Mouse (Mus musculus): Measurements from ENCODE around the gene Cyfip2. TPM values are rescaled to one million over a fixed set of nuclear protein-coding genes. Genes with fewer than 3 reads are reported as not detected.

Cyfip2 gene
- total RNA-seq, 2 experiments from 2014 or later = 28.2 to 56.5 TPM

DNA sequence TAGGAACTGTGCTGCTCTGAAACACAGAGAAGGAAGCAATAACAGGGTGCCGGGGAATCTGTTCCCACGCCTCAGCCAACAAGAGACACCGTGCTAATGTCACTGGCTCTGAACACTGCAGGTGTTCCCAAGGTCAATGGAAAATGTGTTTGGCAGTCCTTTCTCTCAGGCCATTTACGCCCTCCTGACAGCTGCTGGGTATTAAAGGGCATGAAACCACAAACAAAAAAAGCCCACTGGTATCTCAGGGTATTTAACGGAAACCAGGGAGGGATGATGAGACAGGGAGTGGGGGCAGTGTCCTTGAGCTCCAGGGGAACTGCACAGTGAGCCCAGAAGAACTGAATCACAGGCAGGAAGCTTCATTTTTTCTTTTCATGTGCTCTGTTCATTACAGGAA is 34.5 kb downstream of the Cyfip2 start:
- no peak for ATAC-seq (ENCODE audit: poor library complexity, severe bottlenecking)

DNA sequence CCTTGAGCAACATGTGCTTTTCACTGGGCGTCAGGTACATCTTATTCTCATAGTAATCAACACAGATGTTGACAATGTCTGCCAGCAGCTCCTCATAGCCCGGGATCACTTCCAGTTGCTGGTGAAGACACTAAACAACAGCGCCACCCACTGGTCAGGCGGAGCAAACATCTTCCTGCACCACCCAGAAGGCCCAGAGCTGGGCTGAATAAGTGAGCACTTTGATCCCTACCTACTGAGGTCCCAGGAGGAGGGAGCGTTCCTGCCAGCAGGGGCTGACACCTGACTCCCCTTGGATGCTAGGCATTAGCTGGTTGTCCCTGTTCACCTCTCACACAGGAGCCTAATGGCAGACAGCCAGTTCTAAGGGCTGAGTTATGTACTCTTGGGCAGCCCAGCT is 35.9 kb downstream of the Cyfip2 start:
- ATAC-seq (ENCODE audit: poor library complexity, severe bottlenecking) = peak; percentile 43

DNA sequence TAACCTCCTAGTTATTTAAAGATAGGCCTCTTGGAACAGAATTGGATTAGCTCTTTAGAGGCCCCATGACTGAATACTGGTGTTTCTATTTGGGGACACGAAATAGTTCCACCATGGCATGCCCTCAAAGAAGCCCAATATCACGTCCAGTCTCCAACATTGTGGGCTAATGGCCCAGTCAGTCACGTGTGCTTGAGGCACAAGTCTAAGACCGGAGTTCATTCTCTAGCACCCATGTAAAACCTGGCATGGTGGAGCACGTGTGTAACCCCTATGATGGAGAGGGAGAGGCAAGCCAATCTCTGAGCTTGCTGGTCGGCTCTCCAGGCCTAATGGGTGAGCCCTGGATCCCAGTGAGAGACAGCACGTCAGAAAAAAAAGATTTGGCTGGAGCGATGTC is 36.5 kb downstream of the Cyfip2 start:
- no peak for ATAC-seq (ENCODE audit: poor library complexity, severe bottlenecking)

DNA sequence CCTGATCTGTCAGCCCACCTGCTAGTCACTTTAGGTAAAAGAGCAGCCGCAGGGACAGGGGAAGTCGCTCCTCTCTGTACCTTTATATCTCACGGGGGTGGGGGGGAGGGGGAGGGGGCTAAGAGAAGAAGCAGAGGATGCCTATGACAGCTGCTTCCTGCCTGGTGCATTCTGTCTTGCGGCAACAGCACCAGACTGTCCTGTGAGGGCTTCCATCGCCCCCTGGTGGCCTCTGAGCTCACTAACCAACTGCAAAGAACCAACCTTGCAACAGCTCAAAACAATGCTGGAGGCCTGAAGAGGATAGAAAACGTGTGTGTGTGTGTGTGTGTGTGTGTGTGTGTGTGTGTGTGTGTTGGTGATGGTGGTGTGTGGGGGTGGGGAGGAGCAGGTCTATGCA is 37.4 kb downstream of the Cyfip2 start:
- ATAC-seq (ENCODE audit: poor library complexity, severe bottlenecking) = peak; percentile 84

DNA sequence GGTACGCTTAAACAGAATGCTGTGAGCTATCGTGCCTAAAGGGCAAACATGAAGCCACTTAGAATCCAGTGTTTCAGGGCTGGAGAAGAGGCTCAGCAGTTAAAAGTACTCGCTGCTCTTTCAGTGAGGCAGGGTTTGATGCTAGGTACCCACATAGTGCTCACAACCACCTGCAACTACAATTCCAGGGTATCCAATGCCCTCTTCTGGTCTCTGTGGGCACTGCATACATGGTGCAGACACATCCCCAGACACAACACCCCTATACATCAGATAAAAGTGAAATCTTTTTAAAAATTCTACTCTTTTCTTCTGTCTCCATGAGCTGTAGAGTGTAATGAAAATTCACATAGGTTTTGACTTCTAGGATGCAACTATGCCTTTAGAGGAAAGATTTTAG is 38.7 kb downstream of the Cyfip2 start:
- ATAC-seq (ENCODE audit: poor library complexity, severe bottlenecking) = no peak

DNA sequence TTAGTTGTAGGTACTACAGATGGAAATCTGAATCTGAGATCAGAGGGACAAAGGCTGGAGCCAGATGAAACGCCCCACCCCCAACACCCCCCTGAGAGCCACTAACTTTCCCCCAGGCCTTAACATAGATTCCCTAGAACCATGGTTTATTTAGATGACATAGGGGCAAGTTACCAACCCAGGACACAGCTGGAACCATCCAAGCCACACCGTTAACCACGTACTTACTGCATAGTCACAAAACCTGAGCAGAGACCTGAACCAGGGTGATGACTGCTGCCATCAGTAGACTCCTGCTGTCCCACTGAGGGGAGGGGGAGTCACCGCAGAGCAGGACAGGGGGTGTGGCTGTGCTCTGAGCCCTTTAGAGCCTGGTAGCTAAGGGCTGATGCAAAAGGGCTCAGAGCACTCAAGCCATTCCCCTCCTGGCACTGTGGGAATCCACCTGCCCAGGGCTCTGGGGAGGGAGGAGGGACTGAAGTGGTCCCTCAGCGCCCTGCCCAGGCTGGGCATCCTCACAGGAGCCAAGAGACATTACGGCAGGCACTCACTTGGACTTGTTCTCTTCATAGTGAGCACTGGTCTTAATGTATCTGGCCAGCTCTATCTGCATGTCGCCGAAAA is 40.5 kb downstream of the Cyfip2 start:
- ATAC-seq (ENCODE audit: poor library complexity, severe bottlenecking) = no peak

DNA sequence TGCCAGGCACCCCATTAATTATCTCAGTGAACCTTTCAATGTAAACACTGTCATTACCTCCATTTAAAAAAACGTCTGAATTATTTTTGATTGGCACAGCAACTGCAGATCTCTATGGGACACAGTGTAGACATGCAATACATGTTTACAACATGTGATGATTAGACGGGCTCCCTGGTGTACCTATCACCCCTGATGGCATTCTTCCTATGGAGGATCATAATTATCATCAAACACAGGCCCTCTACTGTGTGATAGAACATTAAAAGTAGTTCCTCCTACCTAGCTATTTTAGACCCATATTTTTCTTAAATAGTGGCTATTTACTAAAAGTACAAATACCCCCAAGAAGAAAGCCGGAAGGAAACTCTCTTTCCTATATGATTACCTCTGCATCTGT is 42.8 kb downstream of the Cyfip2 start:
- ATAC-seq (ENCODE audit: poor library complexity, severe bottlenecking) = no peak

DNA sequence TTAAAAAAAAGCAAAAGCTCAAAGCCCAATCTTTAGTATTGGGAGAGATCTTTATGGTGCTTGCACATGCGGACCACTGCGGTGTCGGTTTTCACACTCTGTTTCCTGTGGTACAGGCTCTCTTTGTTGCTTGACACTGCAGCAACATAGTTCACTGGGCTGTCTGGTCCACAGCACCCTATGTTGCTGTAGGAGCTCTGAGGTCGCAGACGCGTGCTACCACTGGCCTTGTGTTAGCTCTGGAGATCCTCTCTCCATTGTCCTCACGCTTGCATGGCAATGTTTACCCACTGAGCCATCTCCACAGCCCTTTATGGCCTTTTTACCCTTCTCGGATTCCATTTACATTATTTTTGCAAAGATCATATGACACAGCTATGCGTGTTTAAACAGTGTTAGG is 43.3 kb downstream of the Cyfip2 start:
- no peak for ATAC-seq (ENCODE audit: poor library complexity, severe bottlenecking)

DNA sequence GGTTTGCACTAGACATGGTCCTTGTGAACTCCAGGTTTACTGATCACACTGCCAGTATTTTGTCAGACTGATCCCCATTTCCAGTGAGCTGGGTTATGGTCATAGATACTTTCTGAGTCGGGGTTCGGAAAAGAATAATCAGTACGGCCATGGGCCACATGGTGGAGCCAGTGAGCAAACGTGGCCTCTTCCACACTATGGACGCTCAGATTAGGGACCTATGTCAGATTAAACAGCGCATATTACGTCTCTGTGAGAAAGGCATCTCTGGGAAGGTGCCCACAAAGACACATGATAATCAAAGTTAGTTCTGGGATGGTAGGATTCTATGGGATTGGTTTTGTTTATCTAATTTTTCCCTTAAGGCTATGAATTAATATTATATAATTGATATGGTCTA is 43.7 kb downstream of the Cyfip2 start:
- peak; percentile 69 for ATAC-seq (ENCODE audit: poor library complexity, severe bottlenecking)

DNA sequence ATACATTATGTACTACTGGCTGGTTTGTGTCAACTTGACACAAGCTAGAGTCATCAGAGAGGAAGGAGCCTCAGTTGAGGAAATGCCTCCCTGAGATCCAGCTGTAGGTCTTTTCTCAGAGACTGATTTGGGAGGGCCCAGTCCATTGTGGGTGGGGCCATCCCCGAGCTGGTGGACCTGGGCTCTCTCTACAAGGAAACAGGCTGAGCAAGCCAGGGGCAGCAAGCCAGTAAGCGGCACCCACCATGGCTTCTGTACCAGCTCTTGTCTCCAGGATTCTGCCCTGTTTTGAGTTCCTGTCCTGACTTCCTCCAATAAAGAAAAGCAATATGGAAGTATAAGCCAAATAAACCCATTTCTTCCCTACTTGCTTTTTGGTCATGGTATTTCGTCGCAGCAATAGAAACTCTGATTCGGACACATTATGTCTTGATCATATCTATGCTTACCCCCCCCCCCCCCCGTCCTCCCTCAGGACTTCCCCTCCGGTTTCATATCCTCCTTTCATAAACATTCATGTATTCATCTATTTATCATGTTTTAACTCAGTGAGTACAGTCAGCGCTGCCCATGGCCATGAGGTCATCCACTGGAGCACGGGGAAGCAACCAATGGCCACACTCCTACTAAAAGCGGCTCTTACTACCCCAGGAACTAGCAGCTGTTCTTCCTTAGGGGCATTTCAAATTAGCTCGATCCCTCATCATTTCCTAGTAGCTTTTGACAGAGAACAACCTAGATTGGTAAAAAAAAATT is 47.5 kb downstream of the Cyfip2 start:
- peak; percentile 49 for ATAC-seq (ENCODE audit: poor library complexity, severe bottlenecking)

DNA sequence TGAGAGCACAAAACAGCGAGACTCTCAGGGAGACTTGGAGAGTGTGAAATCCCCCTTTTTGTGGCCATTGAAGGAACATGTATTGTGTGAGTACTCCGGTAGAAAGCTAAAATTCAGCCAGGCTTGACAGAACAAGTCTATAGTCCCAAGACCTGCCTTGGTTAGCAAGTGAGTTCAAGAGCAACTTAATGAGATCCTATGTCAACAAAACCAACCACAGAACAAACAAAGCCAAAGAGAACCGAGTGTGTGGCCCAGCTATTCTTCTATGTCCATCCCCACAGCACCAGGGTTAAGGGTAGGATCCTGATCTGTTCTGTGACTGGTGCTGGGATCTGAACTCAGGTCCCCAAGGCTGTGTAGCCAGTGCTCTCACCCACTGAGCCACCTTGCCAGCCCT is 48.1 kb downstream of the Cyfip2 start:
- no peak for ATAC-seq (ENCODE audit: poor library complexity, severe bottlenecking)

DNA sequence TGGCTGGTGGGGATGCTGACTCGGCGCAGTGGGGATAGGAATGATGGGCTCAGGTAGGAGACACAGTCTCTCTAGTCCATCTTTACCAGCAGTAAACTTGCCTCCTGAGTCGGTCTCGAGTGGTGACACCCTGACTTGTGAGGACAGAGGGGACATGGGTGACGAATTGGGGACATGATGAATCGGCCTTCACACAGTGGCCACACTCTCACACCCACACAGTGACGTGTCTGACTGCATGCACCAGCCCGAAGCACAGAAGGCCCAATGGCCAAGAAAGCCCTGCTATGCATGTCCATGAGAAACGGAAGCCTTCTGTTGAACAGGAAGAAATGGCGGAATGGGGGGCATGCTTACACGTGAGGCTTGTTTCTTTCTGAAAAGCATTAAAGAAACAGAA is 49.4 kb downstream of the Cyfip2 start:
- ATAC-seq (ENCODE audit: poor library complexity, severe bottlenecking) = no peak

DNA sequence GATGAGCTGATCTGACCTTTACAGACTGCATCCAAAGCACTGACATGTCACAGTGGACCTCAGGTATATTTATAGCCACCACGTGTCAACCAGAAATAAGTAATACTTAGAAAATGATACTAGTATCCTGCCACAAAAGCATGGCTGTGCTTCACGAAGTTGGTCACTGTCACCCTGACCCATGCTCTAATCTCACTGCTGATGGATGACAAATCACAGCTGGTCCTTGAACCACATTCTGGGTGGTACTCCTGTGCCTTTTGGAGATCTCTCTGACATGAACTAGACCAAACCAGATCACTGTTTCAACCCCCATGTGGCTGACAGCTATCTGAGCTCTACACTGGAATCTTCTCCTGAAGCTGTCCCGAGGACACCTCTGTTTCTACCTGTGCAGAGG is 49.8 kb downstream of the Cyfip2 start:
- ATAC-seq (ENCODE audit: poor library complexity, severe bottlenecking) = no peak

DNA sequence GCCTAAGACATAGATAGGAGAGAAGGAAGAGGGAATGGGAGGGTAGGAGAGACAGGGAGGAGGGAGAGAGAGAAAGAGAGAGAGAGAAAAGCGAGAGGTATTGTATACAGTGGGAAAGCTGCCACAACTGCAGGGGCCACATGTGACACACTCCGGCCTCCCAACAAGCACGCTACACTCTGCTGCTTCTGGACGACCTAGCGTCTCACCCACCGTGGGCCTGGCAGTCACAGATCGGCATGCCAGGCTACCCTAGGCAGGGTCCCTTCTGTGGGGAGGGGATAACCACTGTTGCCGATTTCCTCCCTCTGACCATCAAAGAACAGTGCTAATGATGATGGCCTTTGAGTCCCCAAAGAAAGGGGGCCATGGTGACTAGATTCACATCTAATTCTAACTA is 53.9 kb downstream of the Cyfip2 start:
- no peak for ATAC-seq (ENCODE audit: poor library complexity, severe bottlenecking)

DNA sequence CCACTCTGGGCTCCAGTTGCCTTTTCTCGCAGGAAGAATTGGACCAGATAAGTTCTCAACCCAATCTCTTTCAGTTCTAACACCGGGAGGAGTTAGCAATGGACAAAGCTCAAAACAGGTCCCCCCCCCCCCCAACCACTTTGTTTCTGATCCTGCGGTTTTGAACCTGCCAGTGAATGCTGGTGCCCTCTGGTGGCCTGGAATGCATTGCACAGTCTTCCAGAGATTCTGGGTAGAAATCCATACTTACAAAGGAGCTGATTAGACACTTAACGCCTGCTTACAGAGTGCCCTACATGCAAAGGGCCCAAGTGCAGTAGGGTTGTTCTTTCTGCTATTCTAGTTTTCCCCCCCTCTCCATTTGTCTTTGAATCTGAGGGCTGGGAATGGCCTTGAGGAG is 54.5 kb downstream of the Cyfip2 start:
- ATAC-seq (ENCODE audit: poor library complexity, severe bottlenecking) = no peak

DNA sequence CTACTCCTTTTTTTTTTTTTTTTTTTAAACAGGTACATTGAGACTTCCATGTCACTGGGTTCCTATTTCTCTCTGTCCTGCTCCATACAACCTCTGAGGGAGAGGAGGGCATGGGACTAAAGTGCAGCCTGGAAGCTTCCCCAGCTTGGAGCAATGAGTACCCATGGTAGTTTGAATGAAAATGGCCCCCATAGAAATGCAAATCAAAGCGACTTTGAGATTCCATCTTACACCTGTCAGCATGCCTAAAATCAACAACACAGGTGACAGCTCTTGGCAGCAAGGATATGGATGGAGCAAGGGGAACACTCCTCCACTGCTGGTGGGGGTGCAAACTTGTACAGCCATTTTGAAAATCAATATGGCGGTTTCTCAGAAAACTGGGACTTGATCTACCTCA is 57.4 kb downstream of the Cyfip2 start:
- no peak for ATAC-seq (ENCODE audit: poor library complexity, severe bottlenecking)

DNA sequence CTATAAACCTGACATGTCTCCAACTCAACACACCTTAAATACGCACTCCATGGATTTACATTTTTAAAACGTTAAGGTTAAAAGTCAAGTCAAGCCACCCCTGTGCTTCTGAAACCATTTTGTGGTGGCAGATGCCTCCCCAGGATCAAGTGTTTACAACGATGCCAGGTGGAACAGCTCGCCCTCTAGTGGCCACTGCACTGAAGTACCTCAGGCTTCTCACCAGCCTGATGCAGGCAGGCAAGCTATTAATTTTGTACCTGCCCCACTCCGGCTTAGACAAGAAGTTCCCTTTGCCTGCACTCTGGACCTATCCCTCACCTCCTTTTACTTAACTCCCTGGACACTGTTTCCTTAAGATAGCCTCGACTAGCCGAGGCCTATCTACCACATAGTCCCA is 60.7 kb downstream of the Cyfip2 start:
- peak; percentile 87 for ATAC-seq (ENCODE audit: poor library complexity, severe bottlenecking)

DNA sequence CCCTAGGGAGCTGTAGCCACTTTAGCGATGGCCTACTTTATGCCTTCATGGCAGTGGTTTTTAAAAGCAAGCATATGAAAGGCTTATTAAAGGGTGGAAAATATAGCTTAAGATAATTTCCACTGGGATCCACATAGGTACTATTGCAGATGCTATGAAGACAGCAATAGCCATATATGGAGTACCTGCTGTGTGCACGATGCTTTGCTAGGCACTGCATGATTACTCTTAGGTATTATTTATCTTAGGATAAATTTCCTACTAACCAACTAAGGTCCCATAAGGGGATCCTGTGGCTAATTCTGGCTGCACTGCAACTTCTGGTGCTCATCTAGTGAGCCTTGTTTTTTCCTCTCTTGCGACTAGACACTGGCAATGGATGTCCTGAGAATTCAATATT is 64.3 kb downstream of the Cyfip2 start:
- no peak for ATAC-seq (ENCODE audit: poor library complexity, severe bottlenecking)

DNA sequence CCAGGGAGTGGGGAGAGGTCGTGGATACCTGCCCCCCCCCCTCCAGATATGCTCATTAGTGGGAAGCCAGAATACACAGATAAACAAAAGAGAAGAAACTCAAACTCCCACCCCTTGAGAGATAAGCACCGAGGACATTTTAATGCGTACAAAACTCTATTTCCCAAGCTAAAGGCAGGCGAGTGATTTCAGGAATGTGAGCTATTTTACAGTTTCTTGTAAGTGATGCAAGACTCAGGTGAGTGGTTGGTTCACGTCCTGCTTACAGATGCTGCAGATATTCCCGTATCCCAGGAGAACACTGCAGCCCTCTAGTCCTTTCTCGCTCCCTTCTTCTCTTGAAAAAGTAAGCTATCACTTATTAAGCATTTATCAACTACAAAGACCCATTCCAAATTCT is 66.3 kb downstream of the Cyfip2 start:
- no peak for ATAC-seq (ENCODE audit: poor library complexity, severe bottlenecking)

DNA sequence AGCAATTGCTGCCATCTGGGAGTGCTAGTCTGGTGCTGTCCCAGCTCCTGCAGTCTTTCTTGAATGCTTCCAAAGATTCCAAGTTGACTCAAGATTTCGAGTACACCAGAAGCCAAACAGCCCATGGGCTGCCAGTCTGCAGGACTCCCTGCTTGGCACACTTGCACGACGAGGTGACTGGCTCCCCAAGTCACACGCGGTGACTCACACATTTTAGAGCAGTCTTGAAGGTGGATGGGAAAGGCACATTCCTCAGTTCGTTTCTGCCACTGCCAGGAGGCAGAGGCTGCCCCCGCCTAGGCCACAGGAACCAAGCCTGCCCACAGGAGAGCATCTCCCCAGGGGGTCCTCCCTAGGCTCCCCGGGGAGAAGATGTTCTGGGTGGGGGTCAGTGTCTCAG is 66.7 kb downstream of the Cyfip2 start:
- ATAC-seq (ENCODE audit: poor library complexity, severe bottlenecking) = no peak

DNA sequence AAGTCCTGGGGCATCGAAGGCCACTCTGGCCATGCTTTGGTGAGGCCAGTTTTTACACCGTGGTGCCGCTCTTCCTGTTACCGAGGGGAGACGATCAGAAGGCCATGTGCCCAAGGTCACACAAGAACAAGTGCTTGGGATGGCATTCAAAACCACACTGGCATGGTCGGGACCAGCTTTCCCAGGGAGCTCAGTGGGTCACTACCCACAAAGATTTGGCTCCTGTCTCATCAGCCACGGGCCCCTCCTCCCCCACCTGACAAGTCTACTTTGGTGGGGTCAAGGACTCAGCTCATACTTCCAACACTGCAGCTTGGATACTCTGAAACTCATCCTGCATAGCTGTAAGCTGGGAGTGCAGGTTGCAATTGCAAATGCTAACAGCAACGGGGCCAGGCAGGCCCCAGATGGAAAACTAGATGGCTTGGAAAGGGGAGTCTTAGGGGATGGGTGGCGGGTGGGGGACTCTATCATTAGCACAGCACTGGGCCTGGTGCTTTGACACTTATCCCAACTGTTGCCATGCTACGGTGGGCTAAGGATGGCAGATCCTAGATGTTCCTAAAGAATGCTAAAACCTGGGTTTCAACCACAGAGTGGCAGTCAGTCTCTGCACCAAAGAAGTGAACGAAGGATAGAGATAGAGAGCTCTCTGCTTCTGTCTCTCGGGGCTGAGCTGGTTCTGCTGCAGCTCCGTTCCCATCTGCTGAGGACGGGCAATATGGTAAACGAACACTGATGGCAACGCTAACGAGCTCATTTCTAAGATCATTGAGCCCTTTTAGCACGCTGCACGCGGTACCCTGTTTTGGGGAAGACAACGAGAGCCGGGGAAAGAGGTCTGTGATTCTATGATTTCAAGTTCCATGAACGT is 67.7 kb downstream of the Cyfip2 start:
- ATAC-seq (ENCODE audit: poor library complexity, severe bottlenecking) = no peak

DNA sequence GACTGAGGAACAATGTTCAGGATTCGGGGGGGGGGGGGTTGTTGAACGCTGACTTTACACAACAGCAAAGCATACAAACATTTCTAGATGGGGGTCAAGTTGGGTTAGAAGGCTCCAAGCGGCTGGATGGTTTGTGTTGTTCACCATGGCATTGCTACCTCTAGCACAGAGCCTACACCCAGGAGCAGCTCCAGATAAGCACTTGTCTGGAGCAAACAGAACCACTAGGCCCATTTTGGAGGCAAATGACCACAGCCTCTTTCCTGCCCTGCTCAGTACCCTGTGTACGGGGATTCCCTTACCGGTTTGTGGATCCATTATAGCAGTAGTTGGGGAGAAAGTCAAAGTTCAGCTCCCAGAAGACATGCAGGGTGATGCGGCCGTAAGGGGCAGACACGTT is 70.7 kb downstream of the Cyfip2 start:
- ATAC-seq (ENCODE audit: poor library complexity, severe bottlenecking) = no peak

All from megakaryocyte, adult 5-6 weeks (primary cell).